Mouse (Mus musculus) olfactory bulb, adult 2 months (tissue): Measurements from ENCODE around the gene Eml2.

Source experiments
- CTCF ChIP-seq: fragments of 200-500 bp; IDR thresholded peaks from 2 replicates; pipeline ENCODE4 v1.5.1; 2012; ENCODE audit warnings: low read depth, mild to moderate bottlenecking, low read length, moderate library complexity; ENCODE audit not compliant: insufficient read depth
- POLR2A ChIP-seq: fragments of 200-500 bp; IDR thresholded peaks from 2 replicates; pipeline ENCODE4 v1.6.1; 2012; ENCODE audit warnings: mild to moderate bottlenecking, low read depth, low read length, moderate library complexity; ENCODE audit not compliant: insufficient read depth

DNA sequence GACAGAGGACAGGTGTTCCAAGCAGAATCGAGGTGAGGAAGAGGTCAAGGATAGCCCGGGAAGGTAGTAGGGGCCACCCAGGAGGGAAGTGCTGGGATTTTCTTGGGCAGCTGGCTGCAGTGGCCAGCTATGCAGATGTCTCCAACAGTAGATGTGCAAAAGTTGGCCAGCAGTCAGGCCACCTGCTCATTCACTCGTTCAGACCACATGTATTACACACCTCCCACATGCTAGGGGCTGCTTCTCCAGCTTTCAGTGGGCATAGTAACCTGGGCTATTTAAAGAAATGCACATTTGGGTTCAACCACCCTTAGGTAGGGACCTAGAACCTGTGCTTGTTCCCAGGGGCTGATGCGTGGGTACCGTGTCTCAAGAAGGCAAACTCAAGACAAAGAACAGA lies 48.5 kb upstream of the Eml2 start:
- no peak for TF ChIP-seq CTCF
- no peak for TF ChIP-seq POLR2A
